In genomic region chr16:16253326-16254074, GRCm38 (mm10) we compare ENCODE assay signal across 8 mouse cellular contexts. TPM values are rescaled to one million over a fixed set of nuclear protein-coding genes. Genes with fewer than 3 reads are reported as not detected.
DNase-seq lines count a peak whose midpoint lies in the region; ATAC-seq lines count a peak whose summit lies in the region.

No protein-coding gene starts in this region.

- H3K4me1 ChIP-seq in kidney, embryonic 14.5 days (ENCODE audit: control insufficient read depth, insufficient read depth, low read length), result 0 out of 2 replicates have a peak, but pooled peaks cover 3% of the 10 kb centered on the region
- no peaks in the 10 kb centered on the region for H3K4me1 ChIP-seq in intestine, embryonic 16.5 days (ENCODE audit: control insufficient read depth, insufficient read depth, low read length)

- ATAC-seq in kidney, embryonic 14.5 days (ENCODE audit: low FRiP score, low TSS enrichment), result peak; percentile 95
- ATAC-seq in intestine, embryonic 16.5 days, result no peak; the same call in 1 of the 2 replicates

- no peaks in the 10 kb centered on the region for H3K27me3 ChIP-seq in kidney, embryonic 14.5 days (ENCODE audit: control insufficient read depth, insufficient read depth, low read length)
- H3K27me3 ChIP-seq in intestine, embryonic 16.5 days (replicated peaks; ENCODE audit: control insufficient read depth, insufficient read depth, low read length), result no peaks in the 10 kb centered on the region

- no peak overlapping the region for H3K4me3 ChIP-seq in kidney, embryonic 14.5 days (ENCODE audit: low read length)
- H3K4me3 ChIP-seq in intestine, embryonic 16.5 days (ENCODE audit: low read length), result no peak overlapping the region

- H3K27ac ChIP-seq in kidney, embryonic 14.5 days (ENCODE audit: low read depth, low read length), result no peak overlapping the region
- H3K27ac ChIP-seq in intestine, embryonic 16.5 days (ENCODE audit: low read length), result no peak overlapping the region

- H3K9me3 ChIP-seq in kidney, embryonic 14.5 days (ENCODE audit: control insufficient read depth, low read length), result no peaks in the 10 kb centered on the region
- H3K9me3 ChIP-seq in intestine, embryonic 16.5 days (ENCODE audit: control insufficient read depth, low read length), result no peaks in the 10 kb centered on the region

- no peaks in the 10 kb centered on the region for H3K36me3 ChIP-seq in kidney, embryonic 14.5 days (ENCODE audit: control insufficient read depth, insufficient read depth, low read length)
- peaks cover 2% of the 10 kb centered on the region; the same call in 1 of the 2 replicates for H3K36me3 ChIP-seq in intestine, embryonic 16.5 days (ENCODE audit: control insufficient read depth, insufficient read depth, low read length)

- no peak overlapping the region for H3K4me2 ChIP-seq in kidney, embryonic 14.5 days (replicated peaks; ENCODE audit: low read depth, low read length)
- H3K4me2 ChIP-seq in intestine, embryonic 16.5 days (ENCODE audit: low read depth, low read length), result no peak overlapping the region

- DNase-seq in kidney, postnatal 25 days, result no peak
- DNase-seq in urinary bladder, postnatal 14 days (ENCODE audit: low spot score), result peak; percentile 2
- no peak for DNase-seq in urinary bladder, postnatal 25 days (ENCODE audit: low spot score)
- DNase-seq in heart, postnatal 14 days, result peak; percentile 33 to 45
- peak; percentile 23 for DNase-seq in yolk sac, embryonic 10.5 days (ENCODE audit: low spot score)
- DNase-seq in urinary bladder, adult 18-20 months (ENCODE audit: low spot score in 2 of 2), result no peak

- 13% methylated on average over 4 of the region's 4 CpGs for WGBS in kidney, embryonic 14.5 days
- 61% methylated on average over 4 of the region's 4 CpGs for WGBS in intestine, embryonic 16.5 days

- intact Hi-C loops in heart, postnatal 14 days (cut with DNase I), result loop anchor here (2.0 kb wide), 1 partner anchor 39 kb away; no protein-coding TSS in a partner anchor

- no peak overlapping the region for H3K9ac ChIP-seq in kidney, embryonic 14.5 days (ENCODE audit: low read depth, low read length)
- H3K9ac ChIP-seq in intestine, embryonic 16.5 days (ENCODE audit: low read depth, low read length), result no peak overlapping the region

RNA-seq across cellular contexts. Expression of gene Pkp2, which starts 40.4 kb away (rescaled TPM):
- polyA plus RNA-seq in kidney, embryonic 14.5 days (2014; fragmentation: Nextera tagmentation; extraction: Ambion mirVana), result 6.2 and 10.1 TPM in 2 replicates
- total RNA-seq in heart, postnatal 14 days (2021), result 100 to 1,000 TPM; 111 TPM
- polyA plus RNA-seq in intestine, embryonic 16.5 days (2015; fragmentation: Nextera tagmentation; extraction: Ambion mirVana), result 26.6 and 29.3 TPM in 2 replicates

RNA-seq across cellular contexts. Expression of gene Yars2, which starts 49.3 kb away (rescaled TPM):
- polyA plus RNA-seq in kidney, embryonic 14.5 days (2014; fragmentation: Nextera tagmentation; extraction: Ambion mirVana), result 46.0 and 52.0 TPM in 2 replicates
- total RNA-seq in heart, postnatal 14 days (2021), result 10 to 100 TPM; 27.1 to 27.8 TPM
- polyA plus RNA-seq in intestine, embryonic 16.5 days (2015; fragmentation: Nextera tagmentation; extraction: Ambion mirVana), result 37.8 and 38.2 TPM in 2 replicates

Comparison
In these comparisons a context has a peak if more than half of its experiments do, and no peak if none do; other contexts are left out.
1. DNase-seq: peak in urinary bladder, postnatal 14 days (single experiment), heart, postnatal 14 days (2 of 2) and yolk sac, embryonic 10.5 days (single experiment); none in kidney, postnatal 25 days (0 of 2), urinary bladder, postnatal 25 days (single experiment) and urinary bladder, adult 18-20 months (0 of 2).